Mouse (Mus musculus): ENCODE measurements at regions not wholly inside any gene's neighbourhood (a gene's known extent, or its start where the extent isn't known, plus 50 kb on each side); places are given as distances from the start of the nearest gene placed in this dataset.
A peak's percentile ranks its signal among the peaks of the same experiment; 100 is the strongest.

DNA sequence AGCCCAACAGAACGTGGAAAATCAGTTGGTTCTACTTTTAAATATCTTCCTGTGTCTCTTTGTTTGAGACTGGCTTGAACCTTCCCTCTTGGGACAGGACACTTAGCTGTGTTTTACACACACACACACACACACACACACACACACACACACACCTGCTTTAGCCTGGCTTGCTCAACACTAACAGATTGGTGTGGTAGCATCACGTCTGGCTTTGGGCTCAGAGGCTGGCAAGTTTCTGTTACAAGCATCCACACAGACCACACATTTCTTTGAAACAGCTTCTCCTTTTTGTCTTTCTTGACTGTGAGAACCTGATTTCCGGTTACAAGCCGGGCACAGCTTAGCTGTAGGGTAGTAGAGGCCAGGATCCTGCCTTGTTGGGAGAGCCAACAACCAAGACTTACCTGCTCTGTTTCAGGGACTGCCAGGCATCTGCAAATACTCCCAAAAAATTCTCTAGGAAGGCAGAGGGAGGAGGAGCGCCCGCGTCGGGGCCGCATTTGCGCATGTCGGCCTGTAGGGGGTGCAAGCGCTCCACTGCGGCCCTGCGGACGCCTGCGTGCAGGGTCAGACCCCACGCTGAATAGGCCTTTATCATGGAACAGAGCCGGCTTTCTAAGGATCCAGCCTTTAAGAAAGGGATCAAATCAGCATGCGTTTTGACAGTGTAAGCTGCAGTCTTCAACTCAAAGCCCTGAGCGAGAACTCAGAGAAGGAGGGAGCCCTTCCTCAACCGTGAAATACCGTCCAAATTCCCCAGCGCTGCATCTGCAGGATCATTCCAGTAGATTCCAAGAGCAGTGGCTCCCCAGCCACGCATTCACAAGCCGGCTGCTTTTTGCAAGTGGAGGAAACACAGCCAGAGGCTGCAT, 505.2 kb downstream of the Irx1 start:
- no peak overlapping the region for H3K27ac ChIP-seq (ENCODE audit: control insufficient read depth, low read depth, low read length)
- H3K27me3 ChIP-seq (ENCODE audit: control insufficient read depth in 1 of 2, insufficient read depth in 2 of 2, low read length in 2 of 2), result no peaks in the 10 kb centered on the region
- no peak for DNase-seq (ENCODE audit: low read depth, low spot score)
- no peak overlapping the region for H3K9ac ChIP-seq (ENCODE audit: control insufficient read depth, low read depth, low read length, poor library complexity, severe bottlenecking)
- no peak for TF ChIP-seq ZKSCAN1 (IDR thresholded peaks at IDR 0.05; ENCODE audit: low read depth, low read length)
- peak in 1 of 3 experiments; percentile 29; a peak in 1 of 6 replicates for TF ChIP-seq CTCF (IDR thresholded peaks at IDR 0.05 in 2 of 3, conservative IDR thresholded peaks at IDR 0.05 in 1 of 3; ENCODE audit: control insufficient read depth in 1 of 3, insufficient read depth in 1 of 3, low read depth in 2 of 3, low read length in 3 of 3, poor library complexity in 1 of 3, severe bottlenecking in 1 of 3)
- TF ChIP-seq MYC (IDR thresholded peaks at IDR 0.05; ENCODE audit: low read depth, low read length), result no peak
- no peaks in the 10 kb centered on the region for H3K36me3 ChIP-seq (ENCODE audit: control insufficient read depth in 1 of 2, insufficient read depth in 2 of 2, low read length in 2 of 2)
- H3K4me3 ChIP-seq (ENCODE audit: control insufficient read depth in 1 of 2, insufficient read depth in 1 of 2, low read depth in 2 of 2, low read length in 2 of 2), result no peak overlapping the region
- no peaks in the 10 kb centered on the region for H3K79me2 ChIP-seq (ENCODE audit: control insufficient read depth, insufficient read depth, low read length, poor library complexity)
- H3K9me3 ChIP-seq (replicated peaks; ENCODE audit: insufficient read depth, low read length), result no peaks in the 10 kb centered on the region
- H3K4me1 ChIP-seq (ENCODE audit: control insufficient read depth in 1 of 2, insufficient read depth in 2 of 2, low read length in 2 of 2), result no peaks in the 10 kb centered on the region

- DNase-seq (ENCODE audit: low read depth, low spot score), result no peak
- no peaks in the 10 kb centered on the region for H3K9me3 ChIP-seq (replicated peaks; ENCODE audit: insufficient read depth, low read length)
- H3K27ac ChIP-seq (ENCODE audit: control insufficient read depth, low read depth, low read length), result no peak overlapping the region
- H3K9ac ChIP-seq (ENCODE audit: control insufficient read depth, low read depth, low read length, poor library complexity, severe bottlenecking), result no peak overlapping the region
- TF ChIP-seq USF1 (IDR thresholded peaks at IDR 0.05; ENCODE audit: low read depth, low read length) (no peak), GABPA (IDR thresholded peaks at IDR 0.05; ENCODE audit: low read depth, low read length) (no peak), CHD1 (IDR thresholded peaks at IDR 0.05; ENCODE audit: low read depth, low read length) (no peak), ZNF384 (IDR thresholded peaks at IDR 0.05; ENCODE audit: low read depth, low read length) (no peak), JUND (IDR thresholded peaks at IDR 0.05; ENCODE audit: low read depth, low read length) (no peak), UBTF (IDR thresholded peaks at IDR 0.05; ENCODE audit: borderline replicate concordance, insufficient read depth, low read depth, low read length) (no peak), ZKSCAN1 (IDR thresholded peaks at IDR 0.05; ENCODE audit: low read depth, low read length) (no peak), SMC3 (IDR thresholded peaks at IDR 0.05; ENCODE audit: low read depth, low read length) (no peak), SIN3A (IDR thresholded peaks at IDR 0.05; ENCODE audit: low read length) (no peak), TCF12 (IDR thresholded peaks at IDR 0.05; ENCODE audit: low read depth, low read length) (no peak), ZMIZ1 (IDR thresholded peaks at IDR 0.05; ENCODE audit: low read depth, low read length) (no peak), GATA1 (IDR thresholded peaks at IDR 0.05; ENCODE audit: low read depth, low read length) (no peak), MAX (IDR thresholded peaks at IDR 0.05; ENCODE audit: low read length) (no peak), USF2 (IDR thresholded peaks at IDR 0.05; ENCODE audit: borderline replicate concordance in 1 of 2, insufficient read depth in 1 of 2, low read depth in 1 of 2, low read length in 2 of 2) (no peak), NELFE (IDR thresholded peaks at IDR 0.05; ENCODE audit: low read depth, low read length) (no peak), NRF1 (IDR thresholded peaks at IDR 0.05; ENCODE audit: insufficient read depth, low read depth, low read length, poor library complexity, severe bottlenecking) (no peak), E2F4 (IDR thresholded peaks at IDR 0.05; ENCODE audit: borderline replicate concordance, low read depth, low read length) (no peak)
- H3K27me3 ChIP-seq (ENCODE audit: control insufficient read depth in 1 of 2, insufficient read depth in 2 of 2, low read length in 2 of 2), result no peaks in the 10 kb centered on the region
- H3K79me2 ChIP-seq (ENCODE audit: control insufficient read depth, insufficient read depth, low read length, poor library complexity), result no peaks in the 10 kb centered on the region
- H3K4me3 ChIP-seq (ENCODE audit: control insufficient read depth in 1 of 2, insufficient read depth in 1 of 2, low read depth in 2 of 2, low read length in 2 of 2), result no peak overlapping the region
- H3K36me3 ChIP-seq (ENCODE audit: control insufficient read depth in 1 of 2, insufficient read depth in 2 of 2, low read length in 2 of 2), result no peaks in the 10 kb centered on the region
- H3K4me1 ChIP-seq (ENCODE audit: control insufficient read depth in 1 of 2, insufficient read depth in 2 of 2, low read length in 2 of 2), result no peaks in the 10 kb centered on the region
Measured at GRCm38 (mm10) chr13:71457550-71457949, 506.0 kb downstream of the Irx1 start.
